Mouse (Mus musculus): ENCODE measurements at regions not wholly inside any gene's neighbourhood (a gene's known extent, or its start where the extent isn't known, plus 50 kb on each side); places are given as distances from the start of the nearest gene placed in this dataset.
A peak's percentile ranks its signal among the peaks of the same experiment; 100 is the strongest.

GRCm38 (mm10) chr6:143547406-143547903, 380.4 kb downstream of the Etnk1 start:
- no peak for DNase-seq

- no peak for DNase-seq
Measured at GRCm38 (mm10) chr6:143554946-143555345, 387.9 kb downstream of the Etnk1 start.

GRCm38 (mm10) chr6:143558046-143558884, 391.2 kb downstream of the Etnk1 start:
- DNase-seq: no peak

GRCm38 (mm10) chr6:143559316-143559715, 392.3 kb downstream of the Etnk1 start:
- no peak for DNase-seq

GRCm38 (mm10) chr6:143561316-143562088, 394.5 kb downstream of the Etnk1 start:
- no peak for DNase-seq

GRCm38 (mm10) chr6:143571356-143572115, 404.5 kb downstream of the Etnk1 start:
- no peak for DNase-seq

- DNase-seq: no peak
Measured at GRCm38 (mm10) chr6:143579223-143579622, 412.2 kb downstream of the Etnk1 start.

- no peak for DNase-seq
Measured at GRCm38 (mm10) chr6:143589666-143590065, 422.6 kb downstream of the Etnk1 start.

- no peak for DNase-seq
Measured at GRCm38 (mm10) chr6:143590231-143590630, 423.2 kb downstream of the Etnk1 start.

GRCm38 (mm10) chr6:143592490-143592889, 425.5 kb downstream of the Etnk1 start:
- DNase-seq: no peak

GRCm38 (mm10) chr6:143595486-143595885, 428.5 kb downstream of the Etnk1 start:
- DNase-seq: no peak

- no peak for DNase-seq
Measured at GRCm38 (mm10) chr6:143597414-143597813, 430.4 kb downstream of the Etnk1 start.

GRCm38 (mm10) chr6:143598916-143599315, 431.9 kb downstream of the Etnk1 start:
- DNase-seq: no peak

- DNase-seq: no peak
Measured at GRCm38 (mm10) chr6:143609100-143609499, 442.1 kb downstream of the Etnk1 start.

- DNase-seq: no peak
Measured at GRCm38 (mm10) chr6:143612966-143613365, 445.9 kb downstream of the Etnk1 start.

- peak in 1 of 2 experiments; percentile 4 for DNase-seq
Measured at GRCm38 (mm10) chr6:143614431-143614987, 447.5 kb downstream of the Etnk1 start.

- DNase-seq: no peak
Measured at GRCm38 (mm10) chr6:143615361-143615760, 448.3 kb downstream of the Etnk1 start.

- no peak for DNase-seq
Measured at GRCm38 (mm10) chr6:143616386-143616785, 449.4 kb downstream of the Etnk1 start.

GRCm38 (mm10) chr6:143618558-143618957, 451.5 kb downstream of the Etnk1 start:
- no peak for DNase-seq

- DNase-seq: no peak
Measured at GRCm38 (mm10) chr6:143620583-143620982, 453.6 kb downstream of the Etnk1 start.

- DNase-seq: peak; percentile 9 to 19
Measured at GRCm38 (mm10) chr6:143622161-143622560, 455.1 kb downstream of the Etnk1 start.

GRCm38 (mm10) chr6:143624901-143625300, 457.9 kb downstream of the Etnk1 start:
- no peak for DNase-seq

Data from layer of hippocampus, postnatal 36 days (tissue).